Mouse (Mus musculus): ENCODE data around the gene Tert.

DNA sequence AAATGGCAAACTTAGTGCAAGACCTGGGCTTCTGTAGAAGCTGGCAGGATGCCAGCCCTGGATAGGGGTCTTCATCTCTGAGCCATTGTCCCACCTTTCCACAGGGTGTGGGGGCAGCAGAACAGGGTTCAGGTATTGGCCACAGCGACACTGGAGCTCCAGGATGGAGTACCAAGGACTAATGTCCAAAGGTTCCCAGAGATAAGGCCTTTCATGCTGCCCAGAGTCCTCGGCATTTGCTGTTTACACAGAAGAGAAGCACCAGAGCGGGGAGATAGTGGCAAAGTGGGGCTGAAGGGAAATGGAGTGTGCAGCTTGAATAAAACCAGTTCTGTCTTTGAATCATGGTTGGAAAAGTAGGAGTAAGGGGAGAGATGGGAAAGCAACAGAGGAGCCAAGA is 69.8 kb downstream of the Tert start:
- TF ChIP-seq CTCF (IDR thresholded peaks at IDR 0.05; ENCODE audit: low read depth) (no peak), EP300 (optimal IDR thresholded peaks at IDR 0.05) (no peak)
